Mouse (Mus musculus) layer of hippocampus, adult 9-11 months (tissue): Measurements from ENCODE around the gene Ly6g6f.

Experiments
- DNase-seq: peaks from one replicate; pipeline ENCODE4 v3.0.0; 2022

Ly6g6f gene

GRCm38 (mm10) chr17:35105740-35106389 is 20.5 kb upstream of the Ly6g6f start:
- DNase-seq: no peak

- no peak for DNase-seq
Measured at GRCm38 (mm10) chr17:35104754-35105153, 19.3 kb upstream of the Ly6g6f start.

- DNase-seq: no peak
Measured at GRCm38 (mm10) chr17:35104079-35104478, 18.7 kb upstream of the Ly6g6f start.

- DNase-seq: no peak
Measured at GRCm38 (mm10) chr17:35103221-35103690, 17.8 kb upstream of the Ly6g6f start.

GRCm38 (mm10) chr17:35102299-35102698 is 16.9 kb upstream of the Ly6g6f start:
- DNase-seq: no peak

GRCm38 (mm10) chr17:35101161-35101560 is 15.8 kb upstream of the Ly6g6f start:
- DNase-seq: no peak

- no peak for DNase-seq
Measured at GRCm38 (mm10) chr17:35100196-35100765, 14.9 kb upstream of the Ly6g6f start.

- peak; percentile 61 for DNase-seq
Measured at GRCm38 (mm10) chr17:35097164-35097655, 11.8 kb upstream of the Ly6g6f start.

GRCm38 (mm10) chr17:35096597-35096996 is 11.2 kb upstream of the Ly6g6f start:
- no peak for DNase-seq

GRCm38 (mm10) chr17:35094475-35095365 is 9.3 kb upstream of the Ly6g6f start:
- DNase-seq: no peak

- DNase-seq: no peak
Measured at GRCm38 (mm10) chr17:35092403-35093198, 7.2 kb upstream of the Ly6g6f start.

GRCm38 (mm10) chr17:35090166-35090932 is 4.9 kb upstream of the Ly6g6f start:
- no peak for DNase-seq

- DNase-seq: peak; percentile 95
Measured at GRCm38 (mm10) chr17:35088825-35089644, 3.6 kb upstream of the Ly6g6f start, which contains the start of gene Abhd16a. Gene Abhd16a, plus strand, starts transcription at chr17:35089263.

GRCm38 (mm10) chr17:35088151-35088550 is 2.7 kb upstream of the Ly6g6f start:
- DNase-seq: no peak

GRCm38 (mm10) chr17:35083929-35084497 is 1.4 kb downstream of the Ly6g6f start:
- no peak for DNase-seq

- no peak for DNase-seq
Measured at GRCm38 (mm10) chr17:35082841-35083576, 2.4 kb downstream of the Ly6g6f start.

GRCm38 (mm10) chr17:35080710-35081109 is 4.7 kb downstream of the Ly6g6f start:
- DNase-seq: no peak

GRCm38 (mm10) chr17:35080248-35080647 is 5.2 kb downstream of the Ly6g6f start:
- DNase-seq: no peak

GRCm38 (mm10) chr17:35079778-35080177 is 5.6 kb downstream of the Ly6g6f start:
- DNase-seq: no peak

GRCm38 (mm10) chr17:35077786-35078233 is 7.6 kb downstream of the Ly6g6f start, which contains the start of gene Ly6g6d:
Gene Ly6g6d, minus strand, starts transcription at chr17:35078065.
- peak; percentile 56 for DNase-seq
